Mouse (Mus musculus) forebrain, embryonic 13.5 days (tissue): ENCODE data around the gene Gm2016. TPM values are rescaled to one million over a fixed set of nuclear protein-coding genes. Genes with fewer than 3 reads are reported as not detected.
"Not testable (repeated sequence)": the region's sequence is repeated elsewhere in the genome, so short reads cannot be mapped to it uniquely, and the experiment has no call there.

Experiments used
- ATAC-seq: fragments of 200-750 bp; cut with Nextera tagmentation; 2 replicates; pipeline ENCODE4 v1.8.0; 2017
- H3K27ac ChIP-seq: fragments of 300-500 bp; sonication (generic); 2 replicates; pipeline ENCODE4 v1.5.1; 2015; ENCODE audit warnings: inconsistent platforms, mild to moderate bottlenecking, moderate library complexity
- H3K27me3 ChIP-seq: fragments of 300-500 bp; sonication (generic); 2 replicates; pipeline ENCODE4 v1.6.1; 2015; ENCODE audit warnings: mild to moderate bottlenecking, inconsistent platforms
- H3K36me3 ChIP-seq: fragments of 300-500 bp; sonication (generic); 2 replicates; pipeline ENCODE4 v1.6.1; 2015; ENCODE audit warnings: mild to moderate bottlenecking, inconsistent platforms; ENCODE audit not compliant: poor library complexity, severe bottlenecking
- H3K4me1 ChIP-seq: fragments of 300-500 bp; sonication (generic); 2 replicates; pipeline ENCODE4 v1.6.1; 2015; ENCODE audit warnings: inconsistent platforms
- H3K4me2 ChIP-seq: fragments of 300-500 bp; sonication (generic); 2 replicates; pipeline ENCODE4 v1.6.1; 2015; ENCODE audit warnings: inconsistent platforms, mild to moderate bottlenecking, moderate library complexity
- H3K4me3 ChIP-seq: fragments of 300-500 bp; sonication (generic); 2 replicates; pipeline ENCODE4 v1.5.1; 2015; ENCODE audit warnings: mild to moderate bottlenecking, inconsistent platforms
- H3K9ac ChIP-seq: fragments of 300-500 bp; sonication (generic); 2 replicates; pipeline ENCODE4 v1.6.1; 2015; ENCODE audit warnings: mild to moderate bottlenecking, inconsistent platforms
- H3K9me3 ChIP-seq: fragments of 300-500 bp; sonication (generic); replicated peaks from 2 replicates; pipeline ENCODE4 v1.6.1; 2016; ENCODE audit warnings: inconsistent platforms
- WGBS: fragments of 180-500 bp; shearing (Covaris S2); methylation state at CpG from one replicate; pipeline ENCODE4 v1.1.7; 2015; 5-methylcytosine and 5-hydroxymethylcytosine counted together
- polyA plus RNA-seq: library from polyadenylated mRNA; unstranded; fragments of >200 nt; fragmentation: Nextera tagmentation; extraction: Ambion mirVana; gene quantifications from 2 replicates; pipeline ENCODE4 v1.2.1, GENCODE M21; 2015

Gene Gm2016
- polyA plus RNA-seq: not detected in 2 replicates

GRCm38 (mm10) chr12:87873772-87874171 is at the start of gene Gm2016:
TSS of gene Gm2016 (plus strand) at chr12:87874072.
- H3K9ac ChIP-seq, H3K36me3 ChIP-seq, H3K4me2 ChIP-seq, H3K27me3 ChIP-seq, ATAC-seq, H3K4me3 ChIP-seq, H3K27ac ChIP-seq, H3K4me1 ChIP-seq, H3K9me3 ChIP-seq: not testable (repeated sequence)
- 89% methylated on average over 5 of the region's 5 CpGs for WGBS

- not testable (repeated sequence) for ATAC-seq, H3K4me1 ChIP-seq, H3K9me3 ChIP-seq, H3K36me3 ChIP-seq, H3K9ac ChIP-seq, H3K27ac ChIP-seq, H3K4me2 ChIP-seq, H3K4me3 ChIP-seq, H3K27me3 ChIP-seq
- 89% methylated on average over 2 of the region's 2 CpGs for WGBS
These were observed 31.6 kb upstream of the Gm2016 start, which contains the start of gene Gm2001 for GRCm38 (mm10) chr12:87842239-87842638. TSS of gene Gm2001 (minus strand) at chr12:87842339.

GRCm38 (mm10) chr12:87850657-87851056 is 23.2 kb upstream of the Gm2016 start:
- not testable (repeated sequence) for H3K4me3 ChIP-seq, H3K9me3 ChIP-seq, H3K27me3 ChIP-seq, ATAC-seq, H3K4me1 ChIP-seq, H3K4me2 ChIP-seq, H3K36me3 ChIP-seq, H3K27ac ChIP-seq, H3K9ac ChIP-seq
- WGBS: no CpG with 5 or more reads among the region's 2 CpGs

- 93% methylated on average over 1 of the region's 1 CpGs for WGBS
- H3K4me3 ChIP-seq, H3K4me1 ChIP-seq, H3K9ac ChIP-seq, H3K27me3 ChIP-seq, H3K27ac ChIP-seq, ATAC-seq, H3K36me3 ChIP-seq, H3K4me2 ChIP-seq, H3K9me3 ChIP-seq: not testable (repeated sequence)
These were observed 17.8 kb upstream of the Gm2016 start for GRCm38 (mm10) chr12:87856067-87856466.

- not testable (repeated sequence) for H3K27ac ChIP-seq, H3K4me3 ChIP-seq, ATAC-seq, H3K9me3 ChIP-seq, H3K36me3 ChIP-seq, H3K4me2 ChIP-seq, H3K4me1 ChIP-seq, H3K27me3 ChIP-seq, H3K9ac ChIP-seq
- WGBS: 88% methylated on average over 23 of the region's 23 CpGs
These were observed 11.9 kb upstream of the Gm2016 start for GRCm38 (mm10) chr12:87861740-87862692.

GRCm38 (mm10) chr12:87863638-87864037 is 10.2 kb upstream of the Gm2016 start:
- ATAC-seq, H3K9me3 ChIP-seq, H3K27me3 ChIP-seq, H3K4me3 ChIP-seq, H3K4me2 ChIP-seq, H3K36me3 ChIP-seq, H3K27ac ChIP-seq, H3K4me1 ChIP-seq, H3K9ac ChIP-seq: not testable (repeated sequence)
- 93% methylated on average over 8 of the region's 11 CpGs for WGBS

- H3K9me3 ChIP-seq, ATAC-seq, H3K4me3 ChIP-seq, H3K27me3 ChIP-seq, H3K36me3 ChIP-seq, H3K4me1 ChIP-seq, H3K27ac ChIP-seq, H3K4me2 ChIP-seq, H3K9ac ChIP-seq: not testable (repeated sequence)
- 88% methylated on average over 2 of the region's 2 CpGs for WGBS
These were observed 9.8 kb upstream of the Gm2016 start for GRCm38 (mm10) chr12:87864048-87864447.

- ATAC-seq, H3K4me1 ChIP-seq, H3K9ac ChIP-seq, H3K4me2 ChIP-seq, H3K27me3 ChIP-seq, H3K36me3 ChIP-seq, H3K4me3 ChIP-seq, H3K27ac ChIP-seq, H3K9me3 ChIP-seq: not testable (repeated sequence)
- 86% methylated on average over 1 of the region's 1 CpGs for WGBS
These were observed 21.2 kb downstream of the Gm2016 start, which contains the start of gene Gm2022 for GRCm38 (mm10) chr12:87895070-87895469. TSS of gene Gm2022 (plus strand) at chr12:87895370.

GRCm38 (mm10) chr12:87919721-87920120 is 45.8 kb downstream of the Gm2016 start, which contains the start of gene Gm2035:
TSS of gene Gm2035 (minus strand) at chr12:87919857.
- 82% methylated on average over 2 of the region's 2 CpGs for WGBS
- H3K27ac ChIP-seq, H3K4me2 ChIP-seq, H3K9me3 ChIP-seq, ATAC-seq, H3K36me3 ChIP-seq, H3K4me3 ChIP-seq, H3K4me1 ChIP-seq, H3K9ac ChIP-seq, H3K27me3 ChIP-seq: not testable (repeated sequence)

Other genes starting within 250 kb of the Gm2016 start
- gene Gm16381, start 229.5 kb upstream of the Gm2016 start, polyA plus RNA-seq: not detected in 2 replicates
- gene Gm21319, start 98.3 kb upstream of the Gm2016 start, polyA plus RNA-seq: not detected in 2 replicates
- gene Gm21936, start 78.6 kb upstream of the Gm2016 start, polyA plus RNA-seq: not detected in 2 replicates
- gene BB287469, start 57.5 kb upstream of the Gm2016 start, polyA plus RNA-seq: not detected in 2 replicates
- gene Gm2001, start 31.7 kb upstream of the Gm2016 start, polyA plus RNA-seq: not detected in 2 replicates
- gene Gm2022, start 21.3 kb downstream of the Gm2016 start, polyA plus RNA-seq: not detected in 2 replicates
- gene Gm2035, start 45.8 kb downstream of the Gm2016 start, polyA plus RNA-seq: not detected in 2 replicates
- gene Gm2042, start 80.0 kb downstream of the Gm2016 start, polyA plus RNA-seq: not detected in 2 replicates
- not detected in 2 replicates for gene Gm2075, start 137.8 kb downstream of the Gm2016 start, polyA plus RNA-seq
- not detected in 2 replicates for gene Gm6803, start 144.7 kb downstream of the Gm2016 start, polyA plus RNA-seq
- not detected in 2 replicates for gene Gm2056, start 152.9 kb downstream of the Gm2016 start, polyA plus RNA-seq
- gene Gm16368, start 209.6 kb downstream of the Gm2016 start, polyA plus RNA-seq: not detected in 2 replicates